Mouse (Mus musculus): ENCODE measurements around the gene Psmb10. TPM values are rescaled to one million over a fixed set of nuclear protein-coding genes. Genes with fewer than 3 reads are reported as not detected.

Gene Psmb10
- polyA plus RNA-seq, 1 experiment from 2014 or later, result 81.6 TPM

DNA sequence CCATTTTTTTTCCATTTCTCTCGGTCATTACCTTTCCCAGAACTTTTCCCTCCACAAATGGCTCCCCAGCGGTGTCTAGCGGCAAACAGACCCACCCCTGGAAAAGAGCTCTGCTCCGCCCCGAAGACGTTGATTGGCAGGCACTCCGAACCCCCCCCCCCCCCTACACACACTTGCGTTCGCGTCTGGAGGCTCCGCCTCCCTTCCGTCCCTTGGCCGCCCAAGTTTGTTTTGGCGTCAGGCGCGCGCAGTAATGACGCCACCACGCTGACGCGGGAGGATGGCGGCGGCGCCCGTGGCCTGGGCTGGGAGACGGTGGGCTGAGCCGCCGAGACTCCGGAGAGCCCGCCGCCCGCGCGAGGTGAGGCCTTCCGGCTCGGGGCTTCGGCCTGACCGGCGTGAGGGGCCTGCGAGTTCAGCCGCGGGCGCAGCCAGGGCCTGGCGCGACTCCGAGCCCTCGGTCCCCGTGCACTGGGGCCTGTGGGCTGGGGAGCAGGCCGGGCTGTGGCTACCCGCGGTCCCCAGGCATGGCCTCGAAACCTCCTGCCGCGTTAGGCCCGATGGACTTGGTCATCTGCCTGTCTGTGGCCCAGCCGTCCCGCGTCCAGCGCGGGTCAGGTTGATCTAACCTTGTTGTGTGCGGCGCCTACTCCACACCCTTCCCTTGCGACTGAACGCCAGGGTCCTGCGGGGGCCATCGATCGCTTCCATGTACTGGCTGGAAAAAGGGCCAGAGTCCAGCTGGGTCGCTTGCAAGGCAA, 37.9 kb downstream of the Psmb10 start, which contains the start of gene Pskh1:
Gene Pskh1 (plus strand): TSS at position 262 of the 761 bp plus-strand sequence.
- Histone ChIP-seq H3K4me1 (replicated peaks) (peaks cover 26% of the 10 kb centered on the region), H3K36me3 (no peaks in the 10 kb centered on the region), H3K27ac (peak within 1 kb of the TSS; percentile 94), H3K27me3 (no peaks in the 10 kb centered on the region), H3K4me3 (replicated peaks) (peak within 1 kb of the TSS; percentile 98), H3K9ac (peak within 1 kb of the TSS; percentile 99), H3K9me3 (replicated peaks) (no peaks in the 10 kb centered on the region), H3K4me2 (peak within 1 kb of the TSS; percentile 90)
- DNase-seq (peak; percentile 86), ATAC-seq (ENCODE audit: low read depth) (peak; percentile 91)
- under 1% methylated on average over 68 of the region's 68 CpGs for WGBS (ENCODE audit: insufficient replicate concordance)

- no peak overlapping the region for H3K4me3 ChIP-seq (replicated peaks)
- ATAC-seq (ENCODE audit: low read depth), result no peak
- WGBS (ENCODE audit: insufficient replicate concordance), result 74% methylated on average over 9 of the region's 9 CpGs
Observed at GRCm38 (mm10) chr8:105897801-105898480, 40.3 kb downstream of the Psmb10 start.

DNA sequence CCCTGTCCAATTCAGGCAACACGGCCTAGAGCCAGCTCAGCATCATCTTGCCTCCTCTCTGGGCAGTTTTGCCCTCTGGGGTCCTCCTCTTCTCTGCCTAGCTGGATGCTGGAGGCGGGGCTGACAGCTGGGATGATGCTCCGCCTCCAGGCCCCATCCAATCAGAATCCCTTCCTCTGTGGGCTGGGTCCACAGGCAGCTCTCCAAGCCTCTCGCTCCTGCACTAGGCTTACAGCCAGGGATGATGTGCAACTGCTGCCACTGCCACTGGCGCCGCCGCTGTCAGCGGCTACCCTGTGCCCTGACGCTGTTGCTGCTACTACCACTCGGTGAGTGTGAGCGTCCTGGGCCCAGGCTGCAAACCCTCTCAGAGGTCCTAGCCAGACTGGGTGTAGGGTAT, 44.9 kb downstream of the Psmb10 start, which contains the start of gene Nrn1l:
Gene Nrn1l (plus strand): TSS at position 229 of the 400 bp plus-strand sequence.
- 40% methylated on average over 11 of the region's 11 CpGs for WGBS (ENCODE audit: insufficient replicate concordance)
- Histone ChIP-seq H3K9me3 (replicated peaks) (no peaks in the 10 kb centered on the region), H3K27ac (no peak within 1 kb of the TSS), H3K4me1 (replicated peaks) (peaks cover 8% of the 10 kb centered on the region), H3K4me2 (no peak within 1 kb of the TSS), H3K27me3 (no peaks in the 10 kb centered on the region), H3K9ac (no peak within 1 kb of the TSS), H3K36me3 (peaks cover 58% of the 10 kb centered on the region), H3K4me3 (replicated peaks) (no peak within 1 kb of the TSS)
- ATAC-seq (ENCODE audit: low read depth) (peak; percentile 73), DNase-seq (peak; percentile 43)

More at GRCm38 (mm10) chr8:105897801-105898480, 40.3 kb downstream of the Psmb10 start:
- no peak overlapping the region for H3K4me2 ChIP-seq
- peaks cover 30% of the 10 kb centered on the region for H3K4me1 ChIP-seq (replicated peaks)
- no peak for DNase-seq
- no peaks in the 10 kb centered on the region for H3K9me3 ChIP-seq (replicated peaks)
- H3K27ac ChIP-seq, result no peak overlapping the region
- no peaks in the 10 kb centered on the region for H3K27me3 ChIP-seq
- H3K9ac ChIP-seq, result no peak overlapping the region
- peaks cover 12% of the 10 kb centered on the region; the same call in 1 of the 2 replicates for H3K36me3 ChIP-seq

DNA sequence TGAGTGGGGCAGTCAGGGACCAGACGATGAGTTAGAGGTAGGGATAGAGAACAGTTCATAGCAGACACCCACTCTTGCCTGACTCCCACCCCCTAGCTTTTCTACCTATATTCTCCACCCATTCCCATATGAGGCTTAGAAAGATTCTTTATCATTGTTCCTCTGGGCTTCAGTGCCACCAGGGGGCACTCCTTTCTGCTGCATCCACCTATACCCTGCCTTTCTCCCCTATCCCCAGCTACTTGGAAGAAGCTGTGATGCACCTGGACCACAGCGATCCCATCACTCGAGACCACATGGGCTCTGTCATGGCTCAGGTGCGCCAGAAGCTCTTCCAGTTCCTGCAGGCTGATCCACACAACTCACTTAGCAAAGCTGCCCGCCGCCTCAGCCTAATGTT, 45.8 kb downstream of the Psmb10 start:
- no peak for ATAC-seq (ENCODE audit: low read depth)
- H3K9me3 ChIP-seq (replicated peaks), result no peaks in the 10 kb centered on the region
- no peak overlapping the region for H3K9ac ChIP-seq
- H3K4me1 ChIP-seq (replicated peaks), result peaks cover 8% of the 10 kb centered on the region
- H3K27ac ChIP-seq, result no peak overlapping the region
- no peak for DNase-seq
- H3K27me3 ChIP-seq, result no peaks in the 10 kb centered on the region
- H3K4me3 ChIP-seq (replicated peaks), result no peak overlapping the region
- no peak overlapping the region for H3K4me2 ChIP-seq
- 87% methylated on average over 6 of the region's 6 CpGs for WGBS (ENCODE audit: insufficient replicate concordance)
- H3K36me3 ChIP-seq, result peaks cover 67% of the 10 kb centered on the region

- H3K9ac ChIP-seq, result no peak overlapping the region
- H3K4me2 ChIP-seq, result no peak overlapping the region
- H3K27ac ChIP-seq, result no peak overlapping the region
- 84% methylated on average over 6 of the region's 6 CpGs for WGBS (ENCODE audit: insufficient replicate concordance)
- H3K36me3 ChIP-seq, result peaks cover 83% of the 10 kb centered on the region
- no peaks in the 10 kb centered on the region for H3K9me3 ChIP-seq (replicated peaks)
- no peaks in the 10 kb centered on the region for H3K27me3 ChIP-seq
- H3K4me3 ChIP-seq (replicated peaks), result no peak overlapping the region
- DNase-seq (no peak), ATAC-seq (ENCODE audit: low read depth) (no peak)
- H3K4me1 ChIP-seq (replicated peaks), result peaks cover 8% of the 10 kb centered on the region
Observed at GRCm38 (mm10) chr8:105890870-105891269, 47.4 kb downstream of the Psmb10 start.

- Histone ChIP-seq H3K9me3 (replicated peaks) (no peaks in the 10 kb centered on the region), H3K4me3 (replicated peaks) (no peak overlapping the region), H3K9ac (no peak overlapping the region), H3K27ac (no peak overlapping the region), H3K27me3 (no peaks in the 10 kb centered on the region), H3K4me1 (replicated peaks) (peaks cover 8% of the 10 kb centered on the region), H3K4me2 (no peak overlapping the region), H3K36me3 (peaks cover 92% of the 10 kb centered on the region)
- ATAC-seq (ENCODE audit: low read depth) (no peak), DNase-seq (no peak)
- WGBS (ENCODE audit: insufficient replicate concordance), result 83% methylated on average over 12 of the region's 12 CpGs
Observed at GRCm38 (mm10) chr8:105889756-105890465, 48.3 kb downstream of the Psmb10 start.

Small RNA genes within 50 kb of the gene (microRNA-seq; reads per million reads assigned to microRNA genes)
- not detected for gene Mir7074

Other genes with a start within 250 kb of the Psmb10 start
- 24.4 and 26.8 TPM in 2 replicates for gene Acd, start 237.3 kb downstream of the Psmb10 start, polyA plus RNA-seq (2015; fragmentation: Nextera tagmentation; extraction: Ambion mirVana)
- gene Pard6a, start 237.3 kb downstream of the Psmb10 start, polyA plus RNA-seq (2015; fragmentation: Nextera tagmentation; extraction: Ambion mirVana), result 8.5 and 8.6 TPM in 2 replicates
- gene 4933405L10Rik, start 230.8 kb downstream of the Psmb10 start, polyA plus RNA-seq (2015; fragmentation: Nextera tagmentation; extraction: Ambion mirVana), result not detected in 2 replicates
- 8.6 and 8.8 TPM in 2 replicates for gene Enkd1, start 230.2 kb downstream of the Psmb10 start, polyA plus RNA-seq (2015; fragmentation: Nextera tagmentation; extraction: Ambion mirVana)
- gene Gfod2, start 179.8 kb downstream of the Psmb10 start, polyA plus RNA-seq (2015; fragmentation: Nextera tagmentation; extraction: Ambion mirVana), result 2.6 and 3.1 TPM in 2 replicates
- gene Ranbp10, start 111.1 kb downstream of the Psmb10 start, polyA plus RNA-seq (2015; fragmentation: Nextera tagmentation; extraction: Ambion mirVana), result 36.1 and 36.2 TPM in 2 replicates
- 0.06 and 0.08 TPM in 2 replicates for gene Tsnaxip1, start 110.7 kb downstream of the Psmb10 start, polyA plus RNA-seq (2015; fragmentation: Nextera tagmentation; extraction: Ambion mirVana)
- 21.5 and 22.3 TPM in 2 replicates for gene Cenpt, start 85.2 kb downstream of the Psmb10 start, polyA plus RNA-seq (2015; fragmentation: Nextera tagmentation; extraction: Ambion mirVana)
- 38.2 and 40.7 TPM in 2 replicates for gene Thap11, start 83.3 kb downstream of the Psmb10 start, polyA plus RNA-seq (2015; fragmentation: Nextera tagmentation; extraction: Ambion mirVana)
- 152 and 192 TPM in 2 replicates for gene Nutf2, start 77.9 kb downstream of the Psmb10 start, polyA plus RNA-seq (2015; fragmentation: Nextera tagmentation; extraction: Ambion mirVana)
- gene Edc4, start 57.6 kb downstream of the Psmb10 start, polyA plus RNA-seq (2015; fragmentation: Nextera tagmentation; extraction: Ambion mirVana), result 17.3 and 18.5 TPM in 2 replicates
- gene Nrn1l, start 44.9 kb downstream of the Psmb10 start, polyA plus RNA-seq (2015; fragmentation: Nextera tagmentation; extraction: Ambion mirVana), result not detected in 2 replicates
- 9.6 and 10.0 TPM in 2 replicates for gene Pskh1, start 38.0 kb downstream of the Psmb10 start, polyA plus RNA-seq (2015; fragmentation: Nextera tagmentation; extraction: Ambion mirVana)
- gene Ctrl, start 4.6 kb downstream of the Psmb10 start, polyA plus RNA-seq (2015; fragmentation: Nextera tagmentation; extraction: Ambion mirVana), result 0.35 and 0.60 TPM in 2 replicates
- gene Lcat, start 4.9 kb upstream of the Psmb10 start, polyA plus RNA-seq (2015; fragmentation: Nextera tagmentation; extraction: Ambion mirVana), result 31.2 and 33.1 TPM in 2 replicates
- 12.6 and 13.1 TPM in 2 replicates for gene Slc12a4, start 27.7 kb upstream of the Psmb10 start, polyA plus RNA-seq (2015; fragmentation: Nextera tagmentation; extraction: Ambion mirVana)
- gene Dpep3, start 41.0 kb upstream of the Psmb10 start, polyA plus RNA-seq (2015; fragmentation: Nextera tagmentation; extraction: Ambion mirVana), result not detected in 2 replicates
- gene Dus2, start 52.9 kb upstream of the Psmb10 start, polyA plus RNA-seq (2015; fragmentation: Nextera tagmentation; extraction: Ambion mirVana), result 13.3 and 14.4 TPM in 2 replicates
- not detected in 2 replicates for gene Dpep2nb, start 67.5 kb upstream of the Psmb10 start, polyA plus RNA-seq (2015; fragmentation: Nextera tagmentation; extraction: Ambion mirVana)
- gene Ddx28, start 73.4 kb upstream of the Psmb10 start, polyA plus RNA-seq (2015; fragmentation: Nextera tagmentation; extraction: Ambion mirVana), result 12.9 and 13.2 TPM in 2 replicates
- 3.3 and 3.8 TPM in 2 replicates for gene Nfatc3, start 120.4 kb upstream of the Psmb10 start, polyA plus RNA-seq (2015; fragmentation: Nextera tagmentation; extraction: Ambion mirVana)
- 6.2 and 7.7 TPM in 2 replicates for gene Esrp2, start 198.5 kb upstream of the Psmb10 start, polyA plus RNA-seq (2015; fragmentation: Nextera tagmentation; extraction: Ambion mirVana)
- gene Pla2g15, start 212.0 kb upstream of the Psmb10 start, polyA plus RNA-seq (2015; fragmentation: Nextera tagmentation; extraction: Ambion mirVana), result 6.9 and 8.3 TPM in 2 replicates
- 10.5 and 14.0 TPM in 2 replicates for gene Slc7a6, start 230.4 kb upstream of the Psmb10 start, polyA plus RNA-seq (2015; fragmentation: Nextera tagmentation; extraction: Ambion mirVana)